In genomic region chr5:140594846-140595245, GRCm38 (mm10) we compare ENCODE assay signal across 33 mouse cellular contexts. TPM values are rescaled to one million over a fixed set of nuclear protein-coding genes. Genes with fewer than 3 reads are reported as not detected.
DNase-seq lines count a peak whose midpoint lies in the region; ATAC-seq lines count a peak whose summit lies in the region.
"Had no signal": no experiment of that assay in that cellular context is flagged by ENCODE, and none has a peak within 500 bp of the region (broad histone marks: within the 10 kb centered on the region; RNA-seq: fewer than 3 reads in every experiment).

No protein-coding gene starts in this region.

- peaks cover 53% of the 10 kb centered on the region for H3K4me1 ChIP-seq in midbrain, embryonic 10.5 days
- H3K4me1 ChIP-seq in midbrain, embryonic 14.5 days (ENCODE audit: control insufficient read depth, insufficient read depth, low read length), result no peaks in the 10 kb centered on the region
- H3K4me1 ChIP-seq in liver, embryonic 16.5 days (ENCODE audit: control insufficient read depth, low read depth, low read length), result peaks cover 47% of the 10 kb centered on the region
- peaks cover 15% of the 10 kb centered on the region for H3K4me1 ChIP-seq in heart, embryonic 10.5 days
- H3K4me1 ChIP-seq: hindbrain, embryonic 15.5 days had no signal

- H3K4me3 ChIP-seq in midbrain, embryonic 10.5 days, result no peak overlapping the region
- no peak overlapping the region for H3K4me3 ChIP-seq in midbrain, embryonic 14.5 days (replicated peaks; ENCODE audit: low read depth, low read length)
- no peak overlapping the region for H3K4me3 ChIP-seq in liver, embryonic 16.5 days (ENCODE audit: low read depth, low read length)
- H3K4me3 ChIP-seq in heart, embryonic 10.5 days, result no peak overlapping the region
- H3K4me3 ChIP-seq: embryonic facial prominence, embryonic 12.5 days; gastrocnemius, adult 2 months; heart, adult 2 months; heart, embryonic 13.5 days; hindbrain, embryonic 15.5 days; limb, embryonic 13.5 days had no signal

- H3K27me3 ChIP-seq in midbrain, embryonic 10.5 days (ENCODE audit: low read depth, poor library complexity, severe bottlenecking), result peaks cover 4% of the 10 kb centered on the region; the same call in 1 of the 2 replicates
- H3K27me3 ChIP-seq in midbrain, embryonic 14.5 days (ENCODE audit: control insufficient read depth, insufficient read depth, low read length), result no peaks in the 10 kb centered on the region
- no peaks in the 10 kb centered on the region for H3K27me3 ChIP-seq in liver, embryonic 16.5 days (ENCODE audit: control insufficient read depth, insufficient read depth, low read depth, low read length)
- H3K27me3 ChIP-seq in heart, embryonic 10.5 days (ENCODE audit: insufficient read depth, poor library complexity, severe bottlenecking), result peaks cover 35% of the 10 kb centered on the region
- H3K27me3 ChIP-seq: embryonic facial prominence, embryonic 12.5 days; hindbrain, embryonic 15.5 days; limb, embryonic 13.5 days had no signal

- no peak for ATAC-seq in midbrain, embryonic 14.5 days (ENCODE audit: low FRiP score, low TSS enrichment)
- no peak for ATAC-seq in liver, embryonic 16.5 days (ENCODE audit: low read depth)
- ATAC-seq: activated CD4-positive, CD25-positive, alpha-beta regulatory T cell, adult 4 months; forebrain, embryonic 16.5 days; intestine, embryonic 16.5 days had no signal

- DNase-seq in midbrain, embryonic 10.5 days (ENCODE audit: low spot score), result no peak
- no peak for DNase-seq in midbrain, embryonic 14.5 days
- DNase-seq in induced T-regulatory cell, adult 2 months (ENCODE audit: low read depth), result peak; percentile 39
- DNase-seq in heart, embryonic 10.5 days (ENCODE audit: low spot score), result no peak
- no peak for DNase-seq in heart, adult 11 months
- DNase-seq: adrenal gland, postnatal 10 days; cerebellum, adult 11 months; cerebellum, adult 9-10 months; cerebellum, postnatal 36 days; gastrocnemius, adult 2 months; gastrocnemius, postnatal 36 days; heart, adult 2 months; heart, postnatal 10 days; kidney, adult 8-10 months; kidney, postnatal 4 days; lung, adult 2 months; lung, postnatal 10 days; thymus, postnatal 36 days had no signal

- no peak overlapping the region for H3K9ac ChIP-seq in midbrain, embryonic 14.5 days (replicated peaks; ENCODE audit: low read length)
- H3K9ac ChIP-seq in liver, embryonic 16.5 days (ENCODE audit: low read depth, low read length), result no peak overlapping the region
- H3K9ac ChIP-seq: embryonic facial prominence, embryonic 12.5 days; heart, embryonic 13.5 days; hindbrain, embryonic 15.5 days; limb, embryonic 13.5 days had no signal

- no peaks in the 10 kb centered on the region for H3K9me3 ChIP-seq in midbrain, embryonic 10.5 days (replicated peaks)
- H3K9me3 ChIP-seq in midbrain, embryonic 14.5 days (ENCODE audit: control insufficient read depth, low read length), result no peaks in the 10 kb centered on the region
- H3K9me3 ChIP-seq in liver, embryonic 16.5 days (replicated peaks; ENCODE audit: control insufficient read depth, low read length), result no peaks in the 10 kb centered on the region
- H3K9me3 ChIP-seq in heart, embryonic 10.5 days, result no peaks in the 10 kb centered on the region
- H3K9me3 ChIP-seq: embryonic facial prominence, embryonic 12.5 days; heart, embryonic 13.5 days; hindbrain, embryonic 15.5 days; limb, embryonic 13.5 days had no signal

- no peaks in the 10 kb centered on the region for H3K36me3 ChIP-seq in midbrain, embryonic 10.5 days
- H3K36me3 ChIP-seq in midbrain, embryonic 14.5 days (ENCODE audit: control insufficient read depth, insufficient read depth, low read length), result no peaks in the 10 kb centered on the region
- H3K36me3 ChIP-seq in liver, embryonic 16.5 days (ENCODE audit: control insufficient read depth, insufficient read depth), result no peaks in the 10 kb centered on the region
- H3K36me3 ChIP-seq in heart, embryonic 10.5 days, result no peaks in the 10 kb centered on the region
- H3K36me3 ChIP-seq: embryonic facial prominence, embryonic 12.5 days; heart, embryonic 13.5 days; hindbrain, embryonic 15.5 days; limb, embryonic 13.5 days had no signal

- WGBS in midbrain, embryonic 10.5 days, result 69% methylated on average over 5 of the region's 5 CpGs
- 60% methylated on average over 5 of the region's 5 CpGs for WGBS in midbrain, embryonic 14.5 days
- WGBS in liver, embryonic 16.5 days (ENCODE audit: insufficient replicate concordance), result 39% methylated on average over 5 of the region's 5 CpGs
- 73% methylated on average over 5 of the region's 5 CpGs for WGBS in heart, embryonic 10.5 days

- H3K4me2 ChIP-seq in midbrain, embryonic 14.5 days (ENCODE audit: low read length), result no peak overlapping the region
- H3K4me2 ChIP-seq in liver, embryonic 16.5 days (ENCODE audit: low read depth, low read length), result no peak overlapping the region
- H3K4me2 ChIP-seq: embryonic facial prominence, embryonic 12.5 days; heart, embryonic 13.5 days; hindbrain, embryonic 15.5 days; limb, embryonic 13.5 days; midbrain, embryonic 11.5 days had no signal

- peak overlapping the region; percentile 67 for H3K27ac ChIP-seq in midbrain, embryonic 10.5 days (replicated peaks)
- no peak overlapping the region for H3K27ac ChIP-seq in midbrain, embryonic 14.5 days (replicated peaks; ENCODE audit: low read depth, low read length)
- H3K27ac ChIP-seq in liver, embryonic 16.5 days (ENCODE audit: low read length), result peak overlapping the region; percentile 2; the same call in 1 of the 2 replicates
- no peak overlapping the region for H3K27ac ChIP-seq in heart, embryonic 10.5 days
- H3K27ac ChIP-seq: embryonic facial prominence, embryonic 12.5 days; gastrocnemius, adult 2 months; heart, adult 2 months; heart, embryonic 13.5 days; hindbrain, embryonic 15.5 days; kidney, postnatal 0 days; limb, embryonic 13.5 days; macrophage had no signal

RNA-seq across cellular contexts. Expression of gene Lfng, which starts 12.3 kb away (rescaled TPM):
- polyA plus RNA-seq in midbrain, embryonic 10.5 days (2016; fragmentation: Nextera tagmentation; extraction: Ambion mirVana), result 43.7 and 50.8 TPM in 2 replicates
- polyA plus RNA-seq in midbrain, embryonic 14.5 days (2014; fragmentation: Nextera tagmentation; extraction: Ambion mirVana), result 20.5 and 25.2 TPM in 2 replicates
- 8.3 and 9.7 TPM in 2 replicates for polyA plus RNA-seq in liver, embryonic 16.5 days (2015; fragmentation: Nextera tagmentation; extraction: Ambion mirVana)
- polyA plus RNA-seq in heart, embryonic 10.5 days (2016; fragmentation: Nextera tagmentation; extraction: Ambion mirVana), result 3.8 and 4.7 TPM in 2 replicates

RNA-seq across cellular contexts. Expression of gene Grifin, which starts 30.0 kb away (rescaled TPM):
- polyA plus RNA-seq in midbrain, embryonic 10.5 days (2016; fragmentation: Nextera tagmentation; extraction: Ambion mirVana), result 0.62 and 0.63 TPM in 2 replicates
- not detected in 2 replicates for polyA plus RNA-seq in midbrain, embryonic 14.5 days (2014; fragmentation: Nextera tagmentation; extraction: Ambion mirVana)
- 0.59 and 1.2 TPM in 2 replicates for polyA plus RNA-seq in liver, embryonic 16.5 days (2015; fragmentation: Nextera tagmentation; extraction: Ambion mirVana)
- not detected in 2 replicates for polyA plus RNA-seq in heart, embryonic 10.5 days (2016; fragmentation: Nextera tagmentation; extraction: Ambion mirVana)
- polyA plus RNA-seq: C2C12; forebrain, embryonic 16.5 days; heart, adult 2 months; heart, embryonic 13.5 days; hindbrain, embryonic 15.5 days; kidney, postnatal 0 days; limb, embryonic 13.5 days; lung, adult 2 months; macrophage; midbrain, embryonic 11.5 days; midbrain, postnatal 0 days; neural tube, embryonic 14.5 days; small intestine, adult 2 months had no signal

RNA-seq across cellular contexts. Expression of gene Ttyh3, which starts 54.0 kb away (rescaled TPM):
- polyA plus RNA-seq in midbrain, embryonic 10.5 days (2016; fragmentation: Nextera tagmentation; extraction: Ambion mirVana), result 28.6 and 36.2 TPM in 2 replicates
- 72.1 and 86.7 TPM in 2 replicates for polyA plus RNA-seq in midbrain, embryonic 14.5 days (2014; fragmentation: Nextera tagmentation; extraction: Ambion mirVana)
- polyA plus RNA-seq in liver, embryonic 16.5 days (2015; fragmentation: Nextera tagmentation; extraction: Ambion mirVana), result 4.5 and 5.6 TPM in 2 replicates
- 23.5 and 32.9 TPM in 2 replicates for polyA plus RNA-seq in heart, embryonic 10.5 days (2016; fragmentation: Nextera tagmentation; extraction: Ambion mirVana)

Comparison
In these comparisons a context has a peak if more than half of its experiments do, and no peak if none do; other contexts are left out.
1. H3K27ac ChIP-seq: peak in midbrain, embryonic 10.5 days (single experiment) and liver, embryonic 16.5 days (single experiment); none in midbrain, embryonic 14.5 days (single experiment) and heart, embryonic 10.5 days (single experiment).